Mouse (Mus musculus): ENCODE results near the gene Ankrd13b.

Ankrd13b gene

DNA sequence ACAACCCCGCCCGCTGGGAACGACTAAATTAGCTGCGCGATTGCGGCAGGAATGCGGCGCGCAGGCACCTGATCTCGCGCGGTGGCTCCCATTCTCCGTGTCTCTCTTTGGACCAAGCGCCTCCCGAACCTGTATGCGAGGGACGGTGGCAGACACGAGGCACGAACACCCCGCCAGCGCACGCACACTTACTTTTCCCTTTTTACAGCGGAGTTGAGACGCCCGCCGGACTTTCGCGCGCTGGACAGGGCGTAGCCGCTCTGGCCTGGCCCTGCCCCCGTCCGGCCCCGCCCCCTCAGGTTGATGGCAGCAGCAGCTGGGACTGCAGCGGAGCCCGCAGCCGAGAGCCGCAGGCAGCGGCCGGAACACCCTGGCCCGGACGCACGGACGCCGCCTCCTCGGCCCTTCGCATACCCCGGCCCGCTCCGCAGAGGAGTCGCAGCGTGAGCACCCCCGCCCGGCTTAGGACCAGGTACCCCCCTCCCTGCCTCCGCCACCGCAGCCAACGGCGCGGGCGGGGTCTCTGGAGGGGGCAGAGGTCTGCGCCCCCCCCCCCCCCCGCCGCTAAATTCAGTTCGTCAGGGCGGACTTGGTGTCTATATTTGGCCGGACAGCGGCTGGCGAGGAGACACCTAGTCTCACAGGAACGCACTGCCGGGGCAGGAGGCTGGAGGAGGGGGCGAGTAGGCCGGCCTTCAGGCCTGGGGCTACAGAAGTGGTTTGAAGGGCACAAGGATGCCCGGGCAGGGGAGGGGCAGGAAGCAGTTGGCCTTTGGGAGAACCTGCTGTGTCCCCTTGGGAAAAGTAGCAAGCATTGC is 27.0 kb downstream of the Ankrd13b start, which contains the start of gene Coro6:
Gene Coro6, plus strand, starts transcription at position 129 of the 818 bp plus-strand sequence.
- no peak for DNase-seq (ENCODE audit: low spot score in 2 of 2)

DNA sequence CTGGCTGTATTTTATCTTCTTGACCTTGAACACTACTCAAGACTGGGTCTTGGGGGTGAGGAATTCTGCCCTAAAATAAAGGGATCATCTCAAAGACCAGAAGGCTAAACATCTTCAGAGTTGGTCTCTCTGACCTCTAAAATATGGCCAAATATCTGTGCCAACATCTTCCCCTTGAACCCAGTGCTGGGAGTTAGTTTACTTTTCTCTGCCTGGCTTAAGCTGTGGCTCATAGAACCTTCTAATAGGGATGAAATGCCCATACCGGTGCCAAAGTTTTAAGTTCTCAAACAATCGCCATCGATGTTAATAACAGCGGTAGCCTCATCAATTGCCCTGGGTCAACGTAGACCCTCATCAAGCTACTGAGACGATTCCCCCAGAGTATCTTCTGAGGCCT is 27.6 kb downstream of the Ankrd13b start:
- no peak for DNase-seq (ENCODE audit: low spot score in 2 of 2)

- DNase-seq (ENCODE audit: low spot score in 2 of 2), result no peak
Observed at GRCm38 (mm10) chr11:77456866-77457265, 32.6 kb downstream of the Ankrd13b start.

- DNase-seq (ENCODE audit: low spot score in 2 of 2), result no peak
Observed at GRCm38 (mm10) chr11:77455770-77456510, 33.5 kb downstream of the Ankrd13b start.

GRCm38 (mm10) chr11:77453388-77453787 is 36.1 kb downstream of the Ankrd13b start:
- no peak for DNase-seq (ENCODE audit: low spot score in 2 of 2)

- DNase-seq (ENCODE audit: low spot score in 2 of 2), result no peak
Observed at GRCm38 (mm10) chr11:77451670-77452069, 37.8 kb downstream of the Ankrd13b start.

- no peak for DNase-seq (ENCODE audit: low spot score in 2 of 2)
Observed at GRCm38 (mm10) chr11:77449224-77449623, 40.3 kb downstream of the Ankrd13b start.

DNA sequence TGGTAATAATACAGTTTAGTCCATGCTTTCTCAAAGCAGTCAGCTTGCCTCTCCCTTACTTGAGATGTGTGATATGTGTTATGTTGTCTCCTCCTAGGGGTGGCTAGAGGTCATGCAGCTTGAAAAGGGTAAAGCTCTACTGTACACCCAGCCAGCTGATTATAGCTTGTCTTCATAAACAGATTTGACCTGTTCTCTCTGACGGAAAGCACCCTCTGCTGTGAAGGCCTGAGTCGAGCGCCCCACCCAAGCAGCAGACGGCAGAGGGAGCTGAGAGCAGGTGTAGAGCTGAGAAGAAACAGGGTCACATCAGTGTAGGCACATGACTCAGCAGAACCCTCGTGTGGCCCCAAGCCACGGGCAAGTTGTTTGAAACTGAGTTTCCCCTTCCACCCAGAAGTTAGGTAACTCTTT is 42.8 kb downstream of the Ankrd13b start:
- peak in 1 of 2 experiments; percentile 42 for DNase-seq (ENCODE audit: low spot score in 2 of 2)

DNA sequence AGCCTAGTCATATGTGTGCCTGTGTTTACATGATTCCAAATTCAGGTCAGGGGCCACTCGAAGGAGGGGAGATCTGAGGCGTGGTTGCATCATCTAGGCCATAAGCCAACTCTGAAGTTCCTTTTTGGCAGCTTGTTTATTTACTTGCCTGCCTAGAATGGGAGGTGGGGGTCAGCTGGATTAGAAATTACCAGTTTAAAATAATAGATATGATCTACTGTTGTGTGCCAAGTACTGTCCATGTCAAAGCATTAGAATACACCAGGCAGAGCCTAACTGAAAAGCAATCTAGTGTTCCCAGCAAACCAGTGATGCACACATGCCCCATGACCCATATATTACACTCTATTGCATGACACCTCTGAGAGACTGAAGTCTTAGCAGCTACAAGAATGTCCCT is 44.5 kb downstream of the Ankrd13b start:
- DNase-seq (ENCODE audit: low spot score in 2 of 2), result no peak

- no peak for DNase-seq (ENCODE audit: low spot score in 2 of 2)
Observed at GRCm38 (mm10) chr11:77442186-77443170, 47.0 kb downstream of the Ankrd13b start.

- DNase-seq (ENCODE audit: low spot score in 2 of 2), result no peak
Observed at GRCm38 (mm10) chr11:77441020-77441419, 48.5 kb downstream of the Ankrd13b start.

- DNase-seq (ENCODE audit: low spot score in 2 of 2), result no peak
Observed at GRCm38 (mm10) chr11:77440081-77440480, 49.4 kb downstream of the Ankrd13b start.

- DNase-seq (ENCODE audit: low spot score in 2 of 2), result no peak
Observed at GRCm38 (mm10) chr11:77437026-77437425, 52.5 kb downstream of the Ankrd13b start.

- DNase-seq (ENCODE audit: low spot score in 2 of 2), result no peak
Observed at GRCm38 (mm10) chr11:77428446-77428845, 61.0 kb downstream of the Ankrd13b start.

- no peak for DNase-seq (ENCODE audit: low spot score in 2 of 2)
Observed at GRCm38 (mm10) chr11:77423175-77423859, 66.2 kb downstream of the Ankrd13b start.
